Mouse (Mus musculus): ENCODE results near the gene Ogfod3. TPM values are rescaled to one million over a fixed set of nuclear protein-coding genes. Genes with fewer than 3 reads are reported as not detected.

Ogfod3 gene
- total and polyA plus RNA-seq, 3 experiments: 12.5 to 19.8 (median 15.8) TPM

DNA sequence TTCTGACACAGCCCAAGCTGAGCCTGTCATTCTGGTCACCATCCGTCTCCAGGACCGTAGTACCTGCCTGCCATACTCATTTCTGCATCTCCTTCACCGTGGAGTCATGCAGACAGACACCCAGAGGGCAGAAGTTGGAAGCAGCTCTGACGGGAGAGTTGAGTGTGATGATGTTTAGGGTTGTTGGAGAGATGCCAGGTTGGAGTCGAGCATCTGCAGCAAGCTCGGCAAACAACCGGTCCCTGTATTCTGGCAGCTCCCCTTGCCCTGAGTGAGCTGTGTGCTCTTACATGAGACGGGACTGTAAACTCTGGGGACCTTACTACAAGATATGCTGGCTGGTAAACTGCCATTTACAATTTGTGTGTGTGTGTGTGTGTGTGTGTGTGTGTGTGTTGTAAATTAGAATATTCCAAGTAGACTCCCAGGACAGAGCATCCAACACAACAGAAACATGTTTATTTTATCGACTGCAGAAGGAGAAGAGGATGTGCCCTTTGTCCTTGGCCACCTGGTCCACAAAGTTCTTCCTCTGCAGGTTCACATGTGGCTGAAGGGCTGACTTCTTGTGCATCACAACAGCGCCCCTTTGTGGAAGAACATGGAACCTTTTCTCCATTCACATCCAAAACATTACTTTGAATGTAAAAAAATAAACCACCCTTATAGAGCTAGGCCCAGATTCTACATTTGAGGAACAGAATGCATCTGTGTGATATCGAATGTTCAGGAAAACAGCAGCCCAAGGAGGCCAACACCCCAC is 2.9 kb downstream of the Ogfod3 start:
- Histone ChIP-seq H3K4me3 (no peak overlapping the region), H3K79me2 (replicated peaks; ENCODE audit: control insufficient read depth, insufficient read depth, low read length) (no peaks in the 10 kb centered on the region), H3K36me3 (ENCODE audit: control insufficient read depth, insufficient read depth, low read length) (no peaks in the 10 kb centered on the region), H3K27me3 (ENCODE audit: control insufficient read depth, insufficient read depth, low read length) (no peaks in the 10 kb centered on the region), H3K9ac (ENCODE audit: low read depth, low read length) (no peak overlapping the region), H3K4me1 (ENCODE audit: control insufficient read depth, insufficient read depth, low read length) (no peaks in the 10 kb centered on the region; the same call in 1 of the 2 replicates), H3K27ac (no peak overlapping the region)
- 42% methylated on average over 11 of the region's 11 CpGs for WGBS
- TF ChIP-seq CTCF (IDR thresholded peaks at IDR 0.05) (peak; percentile 68), POLR2A (IDR thresholded peaks at IDR 0.05; ENCODE audit: insufficient read depth, low read depth, low read length) (no peak)
- intact Hi-C loops (cut with DNase I): loop anchor here (2.0 to 5.0 kb wide), 2 partner anchors 139 to 185 kb away; partner anchors contain the start of gene Sectm1b
- no peak for DNase-seq

DNA sequence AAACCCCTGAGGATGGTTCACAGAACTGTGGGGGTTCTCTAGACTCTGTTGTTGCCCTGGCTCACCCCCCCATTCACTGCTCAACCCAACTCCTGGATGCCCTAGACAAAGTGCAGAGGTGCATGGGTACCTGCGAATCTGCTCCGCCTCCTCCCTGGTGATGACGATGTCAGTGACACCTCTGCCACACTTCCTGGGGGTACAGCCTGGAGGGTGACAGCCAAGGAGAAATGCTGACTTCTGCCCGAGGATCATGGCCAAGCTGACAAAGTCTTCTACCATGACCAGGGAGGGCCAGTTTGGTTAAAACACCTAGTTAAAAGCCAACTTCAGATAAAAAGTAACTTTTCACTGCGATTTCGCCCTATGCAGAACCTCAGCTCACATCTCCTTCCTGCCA is 3.7 kb downstream of the Ogfod3 start:
- WGBS: 89% methylated on average over 6 of the region's 6 CpGs
- Histone ChIP-seq H3K36me3 (ENCODE audit: control insufficient read depth, insufficient read depth, low read length) (no peaks in the 10 kb centered on the region), H3K9ac (ENCODE audit: low read depth, low read length) (no peak overlapping the region), H3K4me1 (ENCODE audit: control insufficient read depth, insufficient read depth, low read length) (no peaks in the 10 kb centered on the region; the same call in 1 of the 2 replicates), H3K27ac (no peak overlapping the region), H3K27me3 (ENCODE audit: control insufficient read depth, insufficient read depth, low read length) (no peaks in the 10 kb centered on the region), H3K79me2 (replicated peaks; ENCODE audit: control insufficient read depth, insufficient read depth, low read length) (no peaks in the 10 kb centered on the region), H3K4me3 (no peak overlapping the region)
- no peak for TF ChIP-seq POLR2A (IDR thresholded peaks at IDR 0.05; ENCODE audit: insufficient read depth, low read depth, low read length)
- no peak for TF ChIP-seq CTCF (IDR thresholded peaks at IDR 0.05)
- intact Hi-C loops (cut with DNase I): loop anchor here (5.0 kb wide), 1 partner anchor 138 kb away; the partner anchor contains the start of gene Sectm1b
- no peak for DNase-seq

DNA sequence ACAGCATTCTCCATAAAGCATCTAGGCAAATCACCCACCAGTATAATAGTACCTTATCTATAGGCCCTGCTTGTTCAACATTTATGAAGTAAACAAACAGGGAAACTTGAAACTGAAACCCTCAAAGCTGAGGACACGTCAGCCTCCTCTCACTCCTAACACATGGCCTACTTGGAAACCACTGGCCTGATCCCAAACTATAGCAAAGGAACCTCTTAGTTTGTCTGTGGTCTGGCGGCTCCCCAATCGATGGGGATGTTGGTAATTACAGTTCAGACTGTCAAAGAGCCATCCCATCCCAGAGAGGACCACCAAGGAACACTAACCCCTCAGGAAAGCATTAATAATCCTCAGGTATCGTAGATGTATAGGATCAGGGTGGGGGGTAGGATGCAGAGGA is 4.7 kb downstream of the Ogfod3 start:
- TF ChIP-seq EP300 (IDR thresholded peaks at IDR 0.05; ENCODE audit: insufficient read depth, low read depth, low read length) (no peak), POLR2A (IDR thresholded peaks at IDR 0.05; ENCODE audit: insufficient read depth, low read depth, low read length) (no peak), CTCF (IDR thresholded peaks at IDR 0.05) (no peak)
- Histone ChIP-seq H3K4me3 (no peak overlapping the region), H3K27ac (no peak overlapping the region), H3K36me3 (ENCODE audit: control insufficient read depth, insufficient read depth, low read length) (no peaks in the 10 kb centered on the region), H3K27me3 (ENCODE audit: control insufficient read depth, insufficient read depth, low read length) (no peaks in the 10 kb centered on the region), H3K79me2 (replicated peaks; ENCODE audit: control insufficient read depth, insufficient read depth, low read length) (no peaks in the 10 kb centered on the region), H3K9ac (ENCODE audit: low read depth, low read length) (no peak overlapping the region), H3K4me1 (ENCODE audit: control insufficient read depth, insufficient read depth, low read length) (no peaks in the 10 kb centered on the region; the same call in 1 of the 2 replicates)
- no peak for DNase-seq
- intact Hi-C loops (cut with DNase I): loop anchor here (5.0 kb wide), 1 partner anchor 138 kb away; the partner anchor contains the start of gene Sectm1b
- WGBS: 93% methylated on average over 4 of the region's 4 CpGs

DNA sequence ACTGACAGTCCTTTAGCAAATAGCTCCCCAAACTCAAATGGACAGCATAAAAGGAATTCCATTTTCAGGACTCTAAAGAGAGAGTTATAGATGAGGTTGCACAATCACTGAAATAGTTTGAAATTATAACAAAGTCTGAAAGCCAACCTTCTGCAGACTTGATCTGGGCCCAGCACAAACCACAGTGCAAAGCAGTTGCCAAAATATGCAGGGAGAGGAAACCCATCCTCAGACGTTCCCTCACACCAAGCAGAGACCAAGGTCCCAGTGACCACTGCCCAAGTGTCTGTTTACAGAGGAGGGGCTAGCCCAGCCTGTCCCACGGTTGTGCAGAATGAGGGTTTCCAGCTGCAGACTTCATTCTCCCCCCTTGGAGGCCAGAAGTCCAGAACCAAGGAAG is 5.9 kb downstream of the Ogfod3 start:
- DNase-seq: no peak
- intact Hi-C loops (cut with DNase I): no loop called here
- no peak overlapping the region for H3K9ac ChIP-seq (ENCODE audit: low read depth, low read length)
- 34% methylated on average over 2 of the region's 2 CpGs for WGBS
- H3K4me1 ChIP-seq (ENCODE audit: control insufficient read depth, insufficient read depth, low read length): no peaks in the 10 kb centered on the region
- H3K79me2 ChIP-seq (replicated peaks; ENCODE audit: control insufficient read depth, insufficient read depth, low read length): no peaks in the 10 kb centered on the region
- no peak overlapping the region for H3K4me3 ChIP-seq
- TF ChIP-seq CTCF (IDR thresholded peaks at IDR 0.05): no peak
- no peak for TF ChIP-seq POLR2A (IDR thresholded peaks at IDR 0.05; ENCODE audit: insufficient read depth, low read depth, low read length)
- no peak for TF ChIP-seq EP300 (IDR thresholded peaks at IDR 0.05; ENCODE audit: insufficient read depth, low read depth, low read length)
- H3K27me3 ChIP-seq (ENCODE audit: control insufficient read depth, insufficient read depth, low read length): no peaks in the 10 kb centered on the region
- H3K36me3 ChIP-seq (ENCODE audit: control insufficient read depth, insufficient read depth, low read length): no peaks in the 10 kb centered on the region
- no peak overlapping the region for H3K27ac ChIP-seq

GRCm38 (mm10) chr11:121193415-121193814 is 11.1 kb downstream of the Ogfod3 start:
- Histone ChIP-seq H3K9ac (ENCODE audit: low read depth, low read length) (no peak overlapping the region), H3K27ac (no peak overlapping the region), H3K27me3 (ENCODE audit: control insufficient read depth, insufficient read depth, low read length) (no peaks in the 10 kb centered on the region), H3K4me1 (ENCODE audit: control insufficient read depth, insufficient read depth, low read length) (no peaks in the 10 kb centered on the region), H3K36me3 (ENCODE audit: control insufficient read depth, insufficient read depth, low read length) (no peaks in the 10 kb centered on the region), H3K79me2 (replicated peaks; ENCODE audit: control insufficient read depth, insufficient read depth, low read length) (no peaks in the 10 kb centered on the region), H3K4me3 (no peak overlapping the region)
- TF ChIP-seq CTCF (IDR thresholded peaks at IDR 0.05) (no peak), EP300 (IDR thresholded peaks at IDR 0.05; ENCODE audit: insufficient read depth, low read depth, low read length) (no peak), POLR2A (IDR thresholded peaks at IDR 0.05; ENCODE audit: insufficient read depth, low read depth, low read length) (no peak)
- intact Hi-C loops (cut with DNase I): no loop called here
- 79% methylated on average over 3 of the region's 3 CpGs for WGBS
- no peak for DNase-seq

DNA sequence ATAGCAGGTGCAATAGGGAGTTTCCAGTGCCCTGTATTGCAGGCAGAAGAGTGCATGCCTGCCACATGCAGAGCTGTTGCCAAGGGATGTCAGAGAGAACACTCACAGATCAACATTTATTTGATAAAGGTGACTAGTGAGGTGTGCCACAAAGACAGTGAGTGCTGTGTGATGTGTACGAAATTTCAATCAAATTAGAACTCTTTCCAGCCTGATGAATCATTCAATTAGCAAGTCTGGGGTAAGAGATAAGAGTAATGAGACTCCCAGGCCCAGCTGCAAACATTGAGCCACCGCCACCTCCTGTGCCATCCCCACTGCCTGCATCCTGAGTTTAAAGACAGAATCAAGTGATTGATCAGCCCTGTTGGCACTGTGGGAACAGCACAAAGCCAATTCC is 11.8 kb downstream of the Ogfod3 start:
- no peak overlapping the region for H3K27ac ChIP-seq
- intact Hi-C loops (cut with DNase I): no loop called here
- H3K79me2 ChIP-seq (replicated peaks; ENCODE audit: control insufficient read depth, insufficient read depth, low read length): no peaks in the 10 kb centered on the region
- no peak overlapping the region for H3K4me3 ChIP-seq
- H3K27me3 ChIP-seq (ENCODE audit: control insufficient read depth, insufficient read depth, low read length): no peaks in the 10 kb centered on the region
- WGBS: 74% methylated on average over 2 of the region's 2 CpGs
- no peaks in the 10 kb centered on the region for H3K36me3 ChIP-seq (ENCODE audit: control insufficient read depth, insufficient read depth, low read length)
- DNase-seq: no peak
- H3K9ac ChIP-seq (ENCODE audit: low read depth, low read length): no peak overlapping the region
- no peaks in the 10 kb centered on the region for H3K4me1 ChIP-seq (ENCODE audit: control insufficient read depth, insufficient read depth, low read length)
- TF ChIP-seq EP300 (IDR thresholded peaks at IDR 0.05; ENCODE audit: insufficient read depth, low read depth, low read length) (no peak), POLR2A (IDR thresholded peaks at IDR 0.05; ENCODE audit: insufficient read depth, low read depth, low read length) (no peak)
